Mouse (Mus musculus): Measurements from ENCODE around the gene Tmem52.
"Not testable (repeated sequence)": the region's sequence is repeated elsewhere in the genome, so short reads cannot be mapped to it uniquely, and the experiment has no call there.

Gene Tmem52

DNA sequence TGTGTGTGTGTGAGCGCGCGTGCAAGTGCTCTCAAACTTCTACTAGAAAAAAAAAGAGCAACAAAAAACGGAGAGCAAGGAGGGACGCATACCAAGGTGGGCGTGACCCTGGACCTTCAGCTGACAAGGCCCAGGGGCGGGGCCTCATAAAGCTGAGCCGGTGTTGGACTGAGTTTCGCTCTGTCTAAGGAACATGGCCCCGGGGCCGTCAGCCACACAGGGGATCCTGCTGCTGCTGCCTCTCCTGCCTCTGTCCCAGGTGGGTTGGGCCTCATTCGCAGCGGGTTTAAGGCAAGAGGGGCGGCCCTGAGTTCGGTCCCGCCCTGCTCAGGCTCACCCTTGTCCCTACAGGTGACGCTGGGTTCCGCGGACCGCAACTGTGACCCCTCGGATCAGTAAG is at the start of gene Tmem52:
Tmem52 (plus strand) TSS at position 163 of the 400 bp plus-strand sequence.
- no peak for TF ChIP-seq POU5F1 (IDR thresholded peaks at IDR 0.05; ENCODE audit: borderline replicate concordance, low read length)
- no peaks in the 10 kb centered on the region for H3K36me3 ChIP-seq (ENCODE audit: insufficient read depth, low read length)
- peaks cover 67% of the 10 kb centered on the region for H3K27me3 ChIP-seq (ENCODE audit: insufficient read depth, low read length)
- H3K4me3 ChIP-seq (replicated peaks; ENCODE audit: low read length) = peak within 1 kb of the TSS; percentile 74
- H3K4me1 ChIP-seq (replicated peaks; ENCODE audit: low read depth, low read length) = peaks cover 44% of the 10 kb centered on the region
- H3K9me3 ChIP-seq (ENCODE audit: low read length) = no peaks in the 10 kb centered on the region

DNA sequence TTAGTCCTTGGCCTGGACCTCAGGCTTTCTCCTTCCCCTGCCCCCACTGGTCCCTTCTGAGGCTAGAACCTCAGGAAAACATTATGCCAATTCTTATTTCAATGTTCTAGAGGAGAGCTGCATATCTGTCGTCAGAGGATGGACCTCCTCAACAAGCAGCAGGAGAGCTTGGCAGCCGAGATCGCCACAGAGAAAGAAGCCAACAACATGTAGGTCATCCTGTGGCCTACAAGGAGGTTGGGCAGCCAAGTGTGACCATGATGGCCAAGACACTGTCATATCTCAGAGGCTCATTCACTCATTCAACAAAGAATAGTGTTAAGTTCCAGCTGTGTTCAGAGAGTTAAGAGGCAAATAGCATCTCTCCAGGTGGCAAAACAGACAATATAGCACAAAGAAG is 48.8 kb upstream of the Tmem52 start:
- H3K36me3 ChIP-seq (ENCODE audit: insufficient read depth, low read length) = peaks cover 28% of the 10 kb centered on the region
- H3K27me3 ChIP-seq (ENCODE audit: insufficient read depth, low read length) = no peaks in the 10 kb centered on the region
- H3K4me1 ChIP-seq (replicated peaks; ENCODE audit: low read depth, low read length) = no peaks in the 10 kb centered on the region
- no peaks in the 10 kb centered on the region for H3K9me3 ChIP-seq (ENCODE audit: low read length)
- H3K4me3 ChIP-seq (replicated peaks; ENCODE audit: low read length) = no peak overlapping the region
- TF ChIP-seq POU5F1 (IDR thresholded peaks at IDR 0.05; ENCODE audit: borderline replicate concordance, low read length) (no peak), CTCF (conservative IDR thresholded peaks at IDR 0.05; ENCODE audit: low read length) (no peak), NANOG (IDR thresholded peaks at IDR 0.05; ENCODE audit: borderline replicate concordance, low read length) (no peak)

DNA sequence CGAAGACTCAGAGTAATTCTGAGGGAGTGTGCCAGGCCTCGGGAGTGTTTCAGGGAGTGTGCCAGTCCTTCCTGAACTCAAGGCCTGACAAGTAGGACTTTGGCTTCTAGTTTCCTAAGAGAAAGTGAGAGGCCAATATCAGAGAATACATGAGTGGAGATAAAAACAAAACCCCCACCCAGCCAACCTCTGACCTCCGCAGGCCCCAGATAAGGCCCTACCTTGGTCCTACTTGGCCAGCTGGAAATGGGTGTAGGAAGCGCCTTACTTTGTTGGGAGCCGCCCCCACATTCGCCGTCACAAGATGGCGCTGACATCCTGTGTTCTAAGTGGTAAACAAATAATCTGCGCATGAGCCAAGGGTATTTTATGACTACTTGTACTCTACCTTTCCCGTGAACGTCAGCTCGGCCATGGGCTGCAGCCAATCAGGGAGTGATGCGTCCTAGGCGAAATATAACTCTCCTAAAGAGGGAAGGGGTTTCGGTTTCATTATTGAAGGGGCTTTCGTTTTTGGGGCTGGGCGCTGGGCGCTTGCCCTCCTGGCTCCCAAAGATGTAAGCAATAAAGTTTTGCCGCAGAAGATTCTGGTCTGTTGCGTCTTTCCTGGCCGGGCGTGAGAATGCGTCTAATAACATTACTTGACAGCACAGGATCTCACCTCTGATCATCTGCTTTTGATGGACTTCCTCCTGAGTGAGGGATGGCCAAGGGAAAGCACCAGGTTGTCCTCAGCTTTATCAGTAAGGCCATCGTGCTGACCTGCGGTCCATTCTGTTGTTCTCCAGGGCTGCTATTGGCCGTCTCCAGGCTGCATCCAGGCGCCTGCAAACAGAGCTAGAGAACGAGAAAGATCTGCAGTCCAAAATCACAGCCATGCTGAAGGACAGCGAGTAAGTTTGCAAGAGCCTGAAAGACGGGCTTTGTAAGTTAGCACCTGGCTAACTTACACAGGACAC is 47.2 kb upstream of the Tmem52 start:
- not testable (repeated sequence) for H3K27me3 ChIP-seq (ENCODE audit: insufficient read depth, low read length); H3K4me1 ChIP-seq (replicated peaks; ENCODE audit: low read depth, low read length); H3K9me3 ChIP-seq (ENCODE audit: low read length); H3K4me3 ChIP-seq (replicated peaks; ENCODE audit: low read length)
- peaks cover 28% of the 10 kb centered on the region for H3K36me3 ChIP-seq (ENCODE audit: insufficient read depth, low read length)

DNA sequence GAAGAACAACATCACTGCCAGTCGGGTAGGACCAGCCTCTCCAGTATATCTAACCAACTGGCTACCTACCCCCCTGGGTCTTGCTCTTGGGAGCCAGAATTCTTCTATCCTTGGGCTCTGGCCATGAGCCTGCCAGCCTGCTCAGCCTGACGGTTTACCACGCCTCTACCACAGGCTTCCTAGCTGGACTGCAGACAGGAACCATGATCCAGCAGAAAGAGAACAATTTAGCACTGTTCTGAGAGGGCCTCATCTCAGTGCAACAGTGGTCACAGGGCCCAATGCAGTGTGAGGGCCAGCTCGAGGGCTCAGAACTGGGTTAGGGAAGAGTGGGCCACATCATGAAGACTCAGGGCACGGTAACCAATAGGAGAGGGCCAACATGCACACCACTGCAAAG is 44.9 kb upstream of the Tmem52 start:
- no peaks in the 10 kb centered on the region; the same call in 1 of the 2 replicates for H3K4me1 ChIP-seq (replicated peaks; ENCODE audit: low read depth, low read length)
- no peaks in the 10 kb centered on the region for H3K27me3 ChIP-seq (ENCODE audit: insufficient read depth, low read length)
- no peaks in the 10 kb centered on the region for H3K9me3 ChIP-seq (ENCODE audit: low read length)
- no peak for TF ChIP-seq POU5F1 (IDR thresholded peaks at IDR 0.05; ENCODE audit: borderline replicate concordance, low read length)
- TF ChIP-seq CTCF (conservative IDR thresholded peaks at IDR 0.05; ENCODE audit: low read length) = no peak
- no peak for TF ChIP-seq NANOG (IDR thresholded peaks at IDR 0.05; ENCODE audit: borderline replicate concordance, low read length)
- H3K4me3 ChIP-seq (replicated peaks; ENCODE audit: low read length) = no peak overlapping the region
- H3K36me3 ChIP-seq (ENCODE audit: insufficient read depth, low read length) = peaks cover 21% of the 10 kb centered on the region

DNA sequence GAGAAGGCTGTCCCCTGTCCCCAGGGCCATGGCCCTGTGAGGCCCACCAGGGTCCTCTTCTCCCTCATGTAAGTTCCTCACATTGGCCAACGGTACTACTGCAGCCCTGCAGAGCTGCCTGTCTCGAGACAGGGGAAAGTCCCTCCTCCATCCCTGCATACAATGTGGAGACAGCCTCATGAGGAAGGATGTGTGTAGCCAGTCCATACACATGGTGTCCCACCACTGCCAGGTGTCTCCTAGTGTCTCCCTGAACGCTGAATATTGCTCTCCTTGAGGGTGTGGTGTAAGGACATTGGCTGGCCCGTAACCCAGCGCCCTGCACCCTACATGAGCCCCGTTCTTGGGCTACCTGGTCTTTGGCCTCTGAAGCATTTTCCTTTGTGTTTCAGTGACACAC is 42.6 kb upstream of the Tmem52 start:
- no peaks in the 10 kb centered on the region; the same call in 1 of the 2 replicates for H3K36me3 ChIP-seq (ENCODE audit: insufficient read depth, low read length)
- H3K27me3 ChIP-seq (ENCODE audit: insufficient read depth, low read length) = no peaks in the 10 kb centered on the region
- TF ChIP-seq POU5F1 (IDR thresholded peaks at IDR 0.05; ENCODE audit: borderline replicate concordance, low read length) (no peak), NANOG (IDR thresholded peaks at IDR 0.05; ENCODE audit: borderline replicate concordance, low read length) (no peak), CTCF (conservative IDR thresholded peaks at IDR 0.05; ENCODE audit: low read length) (no peak)
- no peaks in the 10 kb centered on the region for H3K9me3 ChIP-seq (ENCODE audit: low read length)
- H3K4me3 ChIP-seq (replicated peaks; ENCODE audit: low read length) = no peak overlapping the region
- H3K4me1 ChIP-seq (replicated peaks; ENCODE audit: low read depth, low read length) = no peaks in the 10 kb centered on the region; the same call in 1 of the 2 replicates

DNA sequence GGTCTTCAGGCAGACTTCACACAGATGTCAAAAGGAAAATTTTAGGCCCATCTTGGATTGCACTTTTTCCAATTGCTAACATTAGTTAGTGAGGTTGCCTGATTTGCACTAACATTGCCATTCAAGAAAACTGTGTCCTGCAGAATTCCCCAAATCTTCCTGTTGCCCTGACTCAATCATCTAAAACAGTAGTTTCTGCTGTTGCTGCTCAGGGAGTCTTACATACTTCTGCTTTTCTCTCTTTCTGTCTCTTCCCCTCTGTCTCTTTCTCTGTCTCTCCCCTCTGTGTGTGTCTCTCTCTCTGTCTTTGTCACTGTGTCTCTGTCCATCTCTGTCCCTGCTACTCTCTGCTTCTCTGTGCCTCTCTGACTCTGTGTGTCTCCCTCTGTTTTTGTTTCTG is 40.5 kb upstream of the Tmem52 start:
- H3K36me3 ChIP-seq (ENCODE audit: insufficient read depth, low read length) = no peaks in the 10 kb centered on the region
- no peak overlapping the region for H3K4me3 ChIP-seq (replicated peaks; ENCODE audit: low read length)
- H3K27me3 ChIP-seq (ENCODE audit: insufficient read depth, low read length) = peaks cover 2% of the 10 kb centered on the region; the same call in 1 of the 2 replicates
- no peaks in the 10 kb centered on the region for H3K9me3 ChIP-seq (ENCODE audit: low read length)
- TF ChIP-seq NANOG (IDR thresholded peaks at IDR 0.05; ENCODE audit: borderline replicate concordance, low read length) = no peak
- TF ChIP-seq POU5F1 (IDR thresholded peaks at IDR 0.05; ENCODE audit: borderline replicate concordance, low read length) = no peak
- TF ChIP-seq CTCF (conservative IDR thresholded peaks at IDR 0.05; ENCODE audit: low read length) = no peak
- no peaks in the 10 kb centered on the region; the same call in 1 of the 2 replicates for H3K4me1 ChIP-seq (replicated peaks; ENCODE audit: low read depth, low read length)

DNA sequence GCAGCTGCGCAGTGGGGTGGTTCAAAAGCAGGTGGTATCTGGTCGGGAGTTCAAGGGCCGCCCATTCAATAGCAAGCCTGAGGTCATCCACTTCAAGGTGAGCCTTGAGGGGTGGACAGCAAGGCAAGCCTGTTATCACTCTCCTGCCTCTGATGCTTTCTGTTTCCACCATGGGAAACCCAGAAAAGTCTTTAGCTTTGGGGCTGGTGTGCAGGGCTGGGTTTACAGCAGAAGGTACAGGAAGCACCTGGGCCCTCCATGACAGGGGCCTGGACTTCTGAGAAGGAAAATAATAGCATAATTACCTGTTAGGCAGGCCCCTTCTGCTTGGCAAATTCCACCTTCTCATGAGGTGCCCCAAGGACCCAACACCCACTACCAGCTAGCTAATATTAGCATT is 39.7 kb upstream of the Tmem52 start:
- no peaks in the 10 kb centered on the region; the same call in 1 of the 2 replicates for H3K4me1 ChIP-seq (replicated peaks; ENCODE audit: low read depth, low read length)
- TF ChIP-seq CTCF (conservative IDR thresholded peaks at IDR 0.05; ENCODE audit: low read length) (no peak), POU5F1 (IDR thresholded peaks at IDR 0.05; ENCODE audit: borderline replicate concordance, low read length) (no peak), NANOG (IDR thresholded peaks at IDR 0.05; ENCODE audit: borderline replicate concordance, low read length) (no peak)

DNA sequence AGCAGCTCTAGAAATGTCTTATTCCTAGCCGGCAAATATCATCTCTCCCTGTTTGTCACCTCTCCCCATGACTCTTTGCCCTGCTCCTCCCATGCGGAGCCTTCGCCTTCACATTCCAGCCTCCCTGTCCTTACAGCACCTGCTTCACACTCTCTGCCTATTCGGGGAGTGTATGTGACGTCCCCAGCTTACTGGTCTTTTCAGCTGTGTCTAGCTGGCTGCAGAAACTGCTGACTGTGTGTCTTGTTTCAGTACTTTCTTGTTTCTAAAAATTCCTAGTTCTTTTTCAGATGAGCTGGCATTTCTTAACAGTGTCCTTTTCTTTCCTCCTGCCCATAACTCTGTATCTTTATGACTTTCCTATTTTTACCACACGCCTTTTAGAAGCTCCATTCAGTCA is 36.6 kb upstream of the Tmem52 start:
- H3K4me3 ChIP-seq (replicated peaks; ENCODE audit: low read length) = no peak overlapping the region
- H3K4me1 ChIP-seq (replicated peaks; ENCODE audit: low read depth, low read length) = no peaks in the 10 kb centered on the region
- no peaks in the 10 kb centered on the region for H3K36me3 ChIP-seq (ENCODE audit: insufficient read depth, low read length)
- no peak for TF ChIP-seq POU5F1 (IDR thresholded peaks at IDR 0.05; ENCODE audit: borderline replicate concordance, low read length)
- TF ChIP-seq NANOG (IDR thresholded peaks at IDR 0.05; ENCODE audit: borderline replicate concordance, low read length) = no peak
- no peak for TF ChIP-seq CTCF (conservative IDR thresholded peaks at IDR 0.05; ENCODE audit: low read length)
- peaks cover 3% of the 10 kb centered on the region; the same call in 1 of the 2 replicates for H3K27me3 ChIP-seq (ENCODE audit: insufficient read depth, low read length)
- no peaks in the 10 kb centered on the region for H3K9me3 ChIP-seq (ENCODE audit: low read length)

More for the DNA sequence above, 39.7 kb upstream of the Tmem52 start:
- Histone ChIP-seq H3K27me3 (ENCODE audit: insufficient read depth, low read length) (peaks cover 3% of the 10 kb centered on the region; the same call in 1 of the 2 replicates), H3K36me3 (ENCODE audit: insufficient read depth, low read length) (no peaks in the 10 kb centered on the region), H3K4me3 (replicated peaks; ENCODE audit: low read length) (no peak overlapping the region), H3K9me3 (ENCODE audit: low read length) (no peaks in the 10 kb centered on the region)

Data from E14TG2a.4 (cell line).